Mouse (Mus musculus): ENCODE measurements around the gene Ripk4. TPM values are rescaled to one million over a fixed set of nuclear protein-coding genes. Genes with fewer than 3 reads are reported as not detected.

The Ripk4 gene
- polyA plus RNA-seq, 1 experiment from 2014 or later = 3.2 TPM

Other genes starting within 250 kb of the Ripk4 start
- gene Fam3b, start 249.0 kb downstream of the Ripk4 start, polyA plus RNA-seq (2015; fragmentation: Nextera tagmentation; extraction: Ambion mirVana) = not detected in 2 replicates
- gene Tmprss2, start 152.6 kb downstream of the Ripk4 start, polyA plus RNA-seq (2015; fragmentation: Nextera tagmentation; extraction: Ambion mirVana) = 4.5 and 4.7 TPM in 2 replicates
- gene Prdm15, start 88.1 kb upstream of the Ripk4 start, polyA plus RNA-seq (2015; fragmentation: Nextera tagmentation; extraction: Ambion mirVana) = 2.7 TPM in 2 replicates
- 5.5 and 6.0 TPM in 2 replicates for gene C2cd2, start 198.8 kb upstream of the Ripk4 start, polyA plus RNA-seq (2015; fragmentation: Nextera tagmentation; extraction: Ambion mirVana)
- gene Zbtb21, start 198.8 kb upstream of the Ripk4 start, polyA plus RNA-seq (2015; fragmentation: Nextera tagmentation; extraction: Ambion mirVana) = 3.3 and 3.8 TPM in 2 replicates
- 9.8 and 11.0 TPM in 2 replicates for gene B230307C23Rik, start 233.5 kb upstream of the Ripk4 start, polyA plus RNA-seq (2015; fragmentation: Nextera tagmentation; extraction: Ambion mirVana)

All from liver, embryonic 15.5 days (tissue).